Mouse (Mus musculus) myocyte (in vitro differentiated cells): Measurements from ENCODE around the gene Kif6.

Experiments
- CEBPB ChIP-seq: IDR thresholded peaks from 2 replicates; pipeline ENCODE4 v1.6.1; 2011; ENCODE audit warnings: mild to moderate bottlenecking, moderate library complexity; ENCODE audit not compliant: poor library complexity, insufficient read depth, severe bottlenecking
- E2F4 ChIP-seq: IDR thresholded peaks from one replicate; pipeline ENCODE4 v1.6.1; 2011; ENCODE audit warnings: mild to moderate bottlenecking, control low read depth, moderate library complexity; ENCODE audit not compliant: insufficient read depth
- MAX ChIP-seq: IDR thresholded peaks from one replicate; pipeline ENCODE4 v1.6.1; 2011; ENCODE audit warnings: low read depth, mild to moderate bottlenecking, control low read depth
- MYOD1 ChIP-seq, 3 experiments: IDR thresholded peaks; one replicate each; pipeline ENCODE4 v1.6.1; 2011; ENCODE audit warnings: control low read depth in 2 of 3, low read depth in 2 of 3, mild to moderate bottlenecking in 2 of 3, moderate library complexity in 1 of 3; ENCODE audit not compliant: insufficient read length in 2 of 3, control insufficient read depth in 1 of 3
- MYOG ChIP-seq, 3 experiments: IDR thresholded peaks; one replicate each; pipeline ENCODE4 v1.6.1; 2011; ENCODE audit warnings: control low read depth in 2 of 3, low read depth in 2 of 3, mild to moderate bottlenecking in 2 of 3; ENCODE audit not compliant: insufficient read length in 2 of 3, control insufficient read depth in 1 of 3, insufficient read depth in 1 of 3
- POLR2A ChIP-seq: IDR thresholded peaks from one replicate; pipeline ENCODE4 v1.6.1; 2011; ENCODE audit warnings: low read depth, mild to moderate bottlenecking, control low read depth, moderate library complexity; ENCODE audit not compliant: insufficient read length
- POLR2AphosphoS2 ChIP-seq: IDR thresholded peaks from one replicate; pipeline ENCODE4 v1.6.1; 2011; ENCODE audit warnings: low read depth, control low read depth; ENCODE audit not compliant: insufficient read length
- REST ChIP-seq: IDR thresholded peaks from one replicate; pipeline ENCODE4 v1.6.1; 2011; ENCODE audit warnings: mild to moderate bottlenecking, control low read depth, moderate library complexity; ENCODE audit not compliant: insufficient read depth, insufficient read length
- SRF ChIP-seq: IDR thresholded peaks from one replicate; pipeline ENCODE4 v1.6.1; 2011; ENCODE audit warnings: low read depth; ENCODE audit not compliant: control insufficient read depth, insufficient read length
- TCF12 ChIP-seq: IDR thresholded peaks from one replicate; pipeline ENCODE4 v1.6.1; 2011; ENCODE audit warnings: mild to moderate bottlenecking, control low read depth; ENCODE audit not compliant: poor library complexity, insufficient read depth, severe bottlenecking
- TCF3 ChIP-seq: IDR thresholded peaks from one replicate; pipeline ENCODE4 v1.6.1; 2011; ENCODE audit warnings: low read depth, control low read depth; ENCODE audit not compliant: insufficient read length
- USF1 ChIP-seq: IDR thresholded peaks from one replicate; pipeline ENCODE4 v1.6.1; 2011; ENCODE audit warnings: low read depth, mild to moderate bottlenecking, control low read depth, moderate library complexity

DNA sequence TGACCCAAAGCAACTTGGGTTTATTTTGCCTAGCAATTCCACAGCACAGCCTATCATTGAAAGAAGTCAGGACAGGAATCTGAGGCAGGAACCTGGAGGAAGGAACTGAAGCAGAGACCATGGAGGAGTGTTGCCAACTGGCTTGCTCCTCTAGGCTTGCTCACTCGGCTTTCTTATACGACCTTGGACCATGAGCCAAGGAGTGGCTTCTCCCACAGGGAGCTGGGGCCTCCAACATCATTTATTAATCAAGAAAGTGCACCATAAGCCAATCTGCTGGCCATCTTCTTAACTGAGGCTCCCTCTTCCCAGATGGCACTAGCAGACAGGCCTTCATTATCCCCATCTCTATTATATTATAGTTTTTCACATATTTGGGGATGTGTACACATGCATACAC lies 119.8 kb downstream of the Kif6 start:
- no peak for TF ChIP-seq POLR2A
- TF ChIP-seq CEBPB: no peak
- no peak for TF ChIP-seq TCF12
- no peak for TF ChIP-seq MAX
- no peak for TF ChIP-seq MYOG (IDR thresholded peaks at IDR 0.05; ENCODE audit: control insufficient read depth in 1 of 3, insufficient read depth in 1 of 3, insufficient read length in 2 of 3, low read depth in 2 of 3)
- no peak for TF ChIP-seq E2F4
- TF ChIP-seq SRF: no peak
- TF ChIP-seq TCF3: no peak
- TF ChIP-seq MYOD1 (IDR thresholded peaks at IDR 0.05; ENCODE audit: control insufficient read depth in 1 of 3, insufficient read length in 2 of 3, low read depth in 2 of 3): no peak
- no peak for TF ChIP-seq POLR2AphosphoS2
- TF ChIP-seq REST: no peak
- no peak for TF ChIP-seq USF1
